Mouse (Mus musculus) embryo, embryonic 9.5 days (tissue): ENCODE measurements around the gene Usp7.

Source experiments
- DNase-seq: peaks from one replicate; pipeline ENCODE4 v3.0.0-alpha.2; 2017; ENCODE audit errors: extremely low spot score

Gene Usp7

GRCm38 (mm10) chr16:8791949-8792557, at the start of gene Usp7:
Gene Usp7 (minus strand): TSS chr16:8792308.
- no peak for DNase-seq

GRCm38 (mm10) chr16:8840557-8840956, 48.4 kb upstream of the Usp7 start:
- no peak for DNase-seq

GRCm38 (mm10) chr16:8838921-8839320, 46.8 kb upstream of the Usp7 start:
- DNase-seq = no peak

- no peak for DNase-seq
These were observed 45.5 kb upstream of the Usp7 start for GRCm38 (mm10) chr16:8837595-8837994.

- no peak for DNase-seq
These were observed 44.8 kb upstream of the Usp7 start for GRCm38 (mm10) chr16:8836876-8837275.

- DNase-seq = peak; percentile 23
These were observed 39.1 kb upstream of the Usp7 start for GRCm38 (mm10) chr16:8831241-8831640.

- peak; percentile 69 for DNase-seq
These were observed 38.5 kb upstream of the Usp7 start for GRCm38 (mm10) chr16:8830431-8831211.

DNA sequence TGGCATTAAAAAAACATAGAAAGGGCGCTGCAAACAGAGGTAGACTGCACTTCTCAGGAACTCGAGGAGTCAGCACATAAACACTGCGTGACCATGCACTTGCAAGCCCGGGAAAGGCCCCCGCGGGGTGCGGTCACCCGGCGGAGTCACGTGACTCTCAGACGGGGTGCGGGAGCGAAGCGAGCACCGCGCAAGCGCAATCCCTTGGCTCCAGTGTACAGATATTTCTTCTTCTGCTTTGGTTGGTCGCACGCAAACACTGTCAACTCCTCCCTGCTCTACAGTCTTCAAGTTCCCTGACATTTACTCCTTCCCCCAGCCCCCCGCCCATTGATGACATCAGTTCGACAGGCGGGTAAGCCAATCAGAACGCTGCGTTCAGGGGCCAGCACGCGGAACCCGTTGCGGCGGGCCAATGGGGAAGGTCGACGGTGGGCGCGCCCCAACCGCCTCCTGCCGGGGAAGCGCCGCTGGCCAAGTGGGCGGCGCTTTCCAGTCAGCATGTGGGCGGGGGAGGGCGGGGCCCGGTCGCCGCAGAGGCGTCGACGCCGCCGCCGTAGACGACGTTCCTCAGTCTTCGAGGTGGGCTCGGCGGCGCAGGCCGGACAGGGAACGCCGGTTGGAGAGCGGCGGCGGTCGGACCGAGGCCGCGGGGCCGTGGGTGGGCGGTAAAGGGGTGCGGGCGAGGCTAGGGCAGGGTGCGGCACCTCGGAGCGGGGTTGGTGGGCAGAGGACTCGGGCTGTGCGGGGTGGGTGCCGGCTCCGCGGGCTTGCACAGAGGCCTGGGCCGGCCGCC, 37.7 kb upstream of the Usp7 start, which contains the start of gene 1810013L24Rik:
TSS of gene 1810013L24Rik (plus strand) at position 537 of the 796 bp plus-strand sequence.
- DNase-seq = peak; percentile 98

DNA sequence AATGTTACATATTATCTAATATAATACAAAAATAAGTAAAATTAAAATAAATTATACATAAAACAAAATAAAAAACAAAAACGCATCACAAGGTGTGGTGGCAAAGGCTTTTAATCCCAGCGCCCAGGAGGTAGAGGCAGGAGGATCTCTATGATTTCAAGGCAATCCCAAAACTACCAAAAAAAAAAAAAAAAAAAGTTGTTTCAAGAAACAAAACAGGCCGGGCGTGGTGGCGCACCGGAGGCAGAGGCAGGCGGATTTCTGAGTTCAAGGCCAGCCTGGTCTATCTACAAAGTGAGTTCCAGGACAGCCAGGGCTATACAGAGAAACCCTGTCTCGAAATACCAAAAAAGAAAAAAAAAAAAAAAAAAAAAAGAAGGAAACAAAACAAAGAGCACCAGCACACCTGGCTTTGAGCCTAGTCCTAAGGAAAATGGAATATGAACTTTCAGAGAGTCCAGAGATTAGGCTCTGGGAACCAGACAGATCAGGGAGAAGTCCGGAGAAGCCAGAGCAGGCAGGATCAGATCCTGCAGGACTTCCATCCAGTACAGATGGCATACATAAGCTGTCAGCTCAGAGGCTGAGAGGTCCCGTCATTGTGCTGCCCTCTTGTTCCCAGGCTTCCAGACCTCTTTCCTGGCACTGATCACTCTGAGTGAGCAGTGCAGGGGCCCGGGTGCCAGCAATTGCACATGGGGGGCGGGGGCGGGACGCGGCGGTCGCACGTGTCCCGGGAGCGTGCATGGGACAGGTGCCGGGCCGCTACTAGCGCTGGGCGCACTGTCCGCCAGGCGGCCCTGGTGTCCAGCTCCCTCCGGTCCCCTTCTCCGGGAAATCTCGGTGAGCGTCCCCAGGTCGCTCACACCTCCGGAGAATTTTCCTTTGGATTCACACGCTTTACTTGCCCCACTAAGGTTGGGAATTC, 36.8 kb upstream of the Usp7 start:
- no peak for DNase-seq

GRCm38 (mm10) chr16:8827366-8827765, 35.3 kb upstream of the Usp7 start:
- DNase-seq = no peak

GRCm38 (mm10) chr16:8823661-8824060, 31.6 kb upstream of the Usp7 start:
- no peak for DNase-seq

DNA sequence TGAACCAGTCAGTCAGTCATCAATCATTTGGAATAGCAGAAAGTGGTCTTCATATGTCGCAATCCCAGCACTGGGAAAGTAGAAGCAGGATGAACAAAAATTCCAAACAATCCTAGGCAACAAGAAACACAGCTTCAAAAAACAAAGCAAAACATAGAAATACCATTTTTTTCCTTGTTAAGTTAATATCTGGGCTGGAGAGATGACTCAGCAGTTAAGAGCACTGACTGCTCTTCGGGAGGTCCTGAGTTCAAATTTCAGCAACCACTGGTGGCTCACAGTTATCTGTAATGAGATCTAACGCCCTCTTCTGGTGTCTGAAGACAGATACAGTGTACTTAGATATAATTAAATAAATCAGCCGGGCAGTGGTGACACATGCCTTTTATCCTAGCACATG, 30.5 kb upstream of the Usp7 start:
- no peak for DNase-seq

DNA sequence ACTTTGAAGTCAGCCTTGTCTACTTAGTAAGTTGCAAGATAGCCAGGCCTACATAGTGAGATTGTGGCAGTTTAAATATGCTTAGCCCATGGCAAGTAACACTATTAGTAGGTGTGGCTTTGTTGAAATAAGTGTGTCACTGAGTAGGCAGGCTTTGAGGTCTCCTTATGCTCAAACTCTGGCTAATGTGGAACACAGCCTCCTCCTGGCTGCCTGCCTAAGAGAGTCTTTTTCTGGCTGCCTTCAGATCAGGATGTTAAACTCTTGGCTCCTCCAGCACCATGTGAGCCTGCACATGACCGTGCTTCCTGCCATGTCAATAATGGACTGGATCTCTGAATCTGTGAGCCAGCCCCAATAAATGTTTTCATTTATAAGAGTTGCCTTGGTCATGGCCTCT, 29.3 kb upstream of the Usp7 start:
- no peak for DNase-seq

GRCm38 (mm10) chr16:8817872-8818271, 25.8 kb upstream of the Usp7 start:
- no peak for DNase-seq

DNA sequence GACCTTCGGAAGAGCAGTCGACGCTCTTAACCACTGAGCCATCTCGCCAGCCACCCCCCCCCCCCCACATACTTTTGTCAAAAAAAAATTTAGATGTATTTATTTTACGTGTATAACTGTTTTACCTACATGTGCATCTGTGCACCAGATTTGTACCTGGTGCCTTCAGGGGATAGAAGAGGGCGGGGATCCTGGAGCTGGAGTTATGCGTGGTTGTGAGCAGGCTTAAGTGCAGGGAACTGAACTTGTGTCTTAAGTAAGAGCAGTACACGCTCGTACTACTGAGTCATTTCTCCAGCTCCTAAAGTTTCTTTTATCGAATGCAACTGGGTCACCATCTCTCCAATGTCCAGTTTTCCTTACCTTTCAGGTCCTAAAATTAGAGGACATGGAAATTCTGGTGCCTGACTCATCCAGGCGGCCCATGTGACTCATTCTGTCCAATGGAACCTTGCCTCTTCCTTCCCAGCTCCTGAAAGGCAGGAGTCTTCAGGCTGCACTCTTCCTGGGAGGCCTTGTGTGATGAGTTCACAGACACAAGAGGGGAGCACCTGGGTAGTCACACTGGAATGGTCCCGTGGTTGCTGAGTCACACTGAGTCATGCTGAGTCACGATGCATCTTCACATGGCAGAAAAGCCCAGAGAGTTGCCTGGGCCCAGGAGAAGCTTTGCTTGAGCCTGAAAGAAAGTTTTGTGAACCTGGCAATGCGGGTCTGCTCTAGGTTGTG, 18.5 kb upstream of the Usp7 start:
- DNase-seq = no peak

DNA sequence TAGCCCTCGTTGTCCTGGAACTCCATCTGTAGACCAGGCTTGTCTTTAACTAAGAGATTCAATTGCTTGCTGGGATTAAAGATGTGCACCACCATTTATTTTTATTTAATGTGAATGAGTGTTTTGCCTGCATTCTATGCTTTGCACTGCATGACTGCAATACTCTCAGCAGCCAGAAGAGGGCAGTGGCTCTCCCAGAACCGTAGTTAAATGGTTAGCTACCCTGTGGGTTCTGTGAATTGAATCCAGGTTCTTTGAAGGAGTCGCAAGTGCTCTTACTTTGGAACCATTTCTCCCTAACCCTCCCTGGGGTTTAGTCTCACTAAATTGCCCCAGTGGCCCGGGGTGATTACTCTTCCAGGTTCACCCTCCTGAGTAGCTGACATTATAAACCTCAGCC, 14.6 kb upstream of the Usp7 start:
- peak; percentile 53 for DNase-seq

GRCm38 (mm10) chr16:8795906-8796305, 3.8 kb upstream of the Usp7 start:
- DNase-seq = no peak

- peak; percentile 19 for DNase-seq
These were observed 2.8 kb upstream of the Usp7 start for GRCm38 (mm10) chr16:8794952-8795351.

GRCm38 (mm10) chr16:8790886-8791285, 1.2 kb downstream of the Usp7 start:
- no peak for DNase-seq

DNA sequence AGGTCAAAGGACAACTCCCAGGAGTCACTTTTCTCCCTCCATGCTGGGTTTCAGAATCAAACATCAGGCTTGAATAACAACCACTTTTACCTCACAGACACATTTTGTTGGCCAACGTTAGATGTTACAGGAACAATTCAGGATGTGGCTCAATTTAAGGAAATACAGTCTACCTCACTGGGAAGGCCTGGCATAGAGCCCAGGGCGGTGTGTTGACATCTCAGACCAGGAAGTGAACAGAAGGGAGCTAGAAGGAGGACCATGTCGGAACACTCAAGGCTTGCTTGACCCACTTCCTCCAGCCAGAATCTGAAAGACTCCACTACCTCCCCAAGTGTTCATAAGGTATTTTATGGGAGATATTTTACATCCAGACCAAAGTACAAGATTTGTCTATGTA, 7.4 kb downstream of the Usp7 start:
- no peak for DNase-seq
